Mouse (Mus musculus) myocyte (in vitro differentiated cells): ENCODE data around the gene Gm44973.

Experiments used
- CEBPB ChIP-seq: IDR thresholded peaks from 2 replicates; pipeline ENCODE4 v1.6.1; 2011; ENCODE audit warnings: mild to moderate bottlenecking, moderate library complexity; ENCODE audit not compliant: poor library complexity, insufficient read depth, severe bottlenecking
- MYOG ChIP-seq, 3 experiments: IDR thresholded peaks; one replicate each; pipeline ENCODE4 v1.6.1; 2011; ENCODE audit warnings: control low read depth in 2 of 3, low read depth in 2 of 3, mild to moderate bottlenecking in 2 of 3; ENCODE audit not compliant: insufficient read length in 2 of 3, control insufficient read depth in 1 of 3, insufficient read depth in 1 of 3
- POLR2A ChIP-seq: IDR thresholded peaks from one replicate; pipeline ENCODE4 v1.6.1; 2011; ENCODE audit warnings: low read depth, mild to moderate bottlenecking, control low read depth, moderate library complexity; ENCODE audit not compliant: insufficient read length
- TCF12 ChIP-seq: IDR thresholded peaks from one replicate; pipeline ENCODE4 v1.6.1; 2011; ENCODE audit warnings: mild to moderate bottlenecking, control low read depth; ENCODE audit not compliant: poor library complexity, insufficient read depth, severe bottlenecking

DNA sequence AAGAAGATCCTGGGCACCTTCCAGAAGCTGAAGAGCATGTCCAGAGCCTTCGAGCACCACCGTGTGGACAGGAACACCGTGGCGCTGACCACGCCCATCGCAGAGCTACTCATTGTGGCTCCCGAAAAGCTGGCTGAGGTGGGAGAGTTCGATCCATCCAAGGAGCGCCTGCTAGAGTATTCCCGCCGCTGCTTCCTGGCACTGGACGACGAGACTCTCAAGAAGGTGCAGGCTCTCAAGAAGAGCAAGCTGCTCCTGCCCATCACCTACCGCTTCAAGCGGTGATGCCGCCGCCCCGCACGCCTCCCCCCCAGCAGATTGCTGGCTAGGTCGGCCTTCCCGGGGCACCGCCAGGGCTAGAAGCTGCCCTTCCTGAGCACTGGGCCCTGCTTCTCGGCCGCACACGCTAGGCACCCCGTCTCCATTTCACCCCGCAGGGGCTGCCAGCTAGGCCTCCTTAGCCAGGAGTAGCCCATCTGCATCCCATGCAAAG, 45.0 kb downstream of the Gm44973 start:
- no peak for TF ChIP-seq POLR2A
- TF ChIP-seq TCF12, result no peak
- TF ChIP-seq MYOG (IDR thresholded peaks at IDR 0.05; ENCODE audit: control insufficient read depth in 1 of 3, insufficient read depth in 1 of 3, insufficient read length in 2 of 3, low read depth in 2 of 3), result peak in 1 of 3 experiments; percentile 1
- TF ChIP-seq CEBPB, result no peak
